Mouse (Mus musculus): ENCODE measurements around the gene Myd88.
"Not testable (repeated sequence)": the region's sequence is repeated elsewhere in the genome, so short reads cannot be mapped to it uniquely, and the experiment has no call there.

The Myd88 gene

GRCm38 (mm10) chr9:119340909-119341816 lies at the start of gene Myd88:
Gene Myd88, minus strand, starts transcription at chr9:119341411.
- DNase-seq: peak; percentile 99

- DNase-seq: no peak
Measured at GRCm38 (mm10) chr9:119390214-119390613, 49.0 kb upstream of the Myd88 start.

- DNase-seq: no peak
Measured at GRCm38 (mm10) chr9:119388956-119389355, 47.7 kb upstream of the Myd88 start.

- no peak for DNase-seq
Measured at GRCm38 (mm10) chr9:119382603-119383002, 41.4 kb upstream of the Myd88 start.

GRCm38 (mm10) chr9:119378231-119378630 lies 37.0 kb upstream of the Myd88 start:
- no peak for DNase-seq

GRCm38 (mm10) chr9:119375556-119375955 lies 34.3 kb upstream of the Myd88 start:
- no peak for DNase-seq

GRCm38 (mm10) chr9:119375008-119375407 lies 33.8 kb upstream of the Myd88 start:
- no peak for DNase-seq

- DNase-seq: no peak
Measured at GRCm38 (mm10) chr9:119371251-119371650, 30.0 kb upstream of the Myd88 start.

- DNase-seq: not testable (repeated sequence)
Measured at GRCm38 (mm10) chr9:119370770-119371169, 29.6 kb upstream of the Myd88 start.

- peak; percentile 60 for DNase-seq
Measured at GRCm38 (mm10) chr9:119368367-119368766, 27.2 kb upstream of the Myd88 start.

GRCm38 (mm10) chr9:119365284-119365683 lies 24.1 kb upstream of the Myd88 start, which contains the start of gene Slc22a14:
Gene Slc22a14, minus strand, starts transcription at chr9:119365553.
- no peak for DNase-seq

GRCm38 (mm10) chr9:119363229-119363628 lies 22.0 kb upstream of the Myd88 start:
- no peak for DNase-seq

GRCm38 (mm10) chr9:119361416-119361815 lies 20.2 kb upstream of the Myd88 start:
- no peak for DNase-seq

- DNase-seq: peak; percentile 84
Measured at GRCm38 (mm10) chr9:119358058-119358429, 16.8 kb upstream of the Myd88 start.

GRCm38 (mm10) chr9:119357331-119358057 lies 16.3 kb upstream of the Myd88 start, which contains the start of gene Xylb:
Gene Xylb, plus strand, starts transcription at chr9:119357381.
- DNase-seq: peak; percentile 93

- no peak for DNase-seq
Measured at GRCm38 (mm10) chr9:119355943-119356342, 14.7 kb upstream of the Myd88 start.

- DNase-seq: peak; percentile 79
Measured at GRCm38 (mm10) chr9:119353926-119354325, 12.7 kb upstream of the Myd88 start.

- DNase-seq: peak; percentile 76
Measured at GRCm38 (mm10) chr9:119352060-119352459, 10.8 kb upstream of the Myd88 start.

- DNase-seq: peak; percentile 77
Measured at GRCm38 (mm10) chr9:119350947-119351705, 9.9 kb upstream of the Myd88 start.

GRCm38 (mm10) chr9:119350531-119350930 lies 9.3 kb upstream of the Myd88 start:
- DNase-seq: peak; percentile 63

GRCm38 (mm10) chr9:119346376-119346775 lies 5.2 kb upstream of the Myd88 start:
- DNase-seq: no peak

- peak; percentile 66 for DNase-seq
Measured at GRCm38 (mm10) chr9:119342728-119343127, 1.5 kb upstream of the Myd88 start.

- no peak for DNase-seq
Measured at GRCm38 (mm10) chr9:119340212-119340580, 1.0 kb downstream of the Myd88 start.

Measured in kidney, adult 11 months (tissue).